Mouse (Mus musculus): Measurements from ENCODE around the gene Phactr3. TPM values are rescaled to one million over a fixed set of nuclear protein-coding genes. Genes with fewer than 3 reads are reported as not detected.
A peak's percentile ranks its signal among the peaks of the same experiment; 100 is the strongest.

The Phactr3 gene
- polyA plus RNA-seq, 1 experiment, result not detected

DNA sequence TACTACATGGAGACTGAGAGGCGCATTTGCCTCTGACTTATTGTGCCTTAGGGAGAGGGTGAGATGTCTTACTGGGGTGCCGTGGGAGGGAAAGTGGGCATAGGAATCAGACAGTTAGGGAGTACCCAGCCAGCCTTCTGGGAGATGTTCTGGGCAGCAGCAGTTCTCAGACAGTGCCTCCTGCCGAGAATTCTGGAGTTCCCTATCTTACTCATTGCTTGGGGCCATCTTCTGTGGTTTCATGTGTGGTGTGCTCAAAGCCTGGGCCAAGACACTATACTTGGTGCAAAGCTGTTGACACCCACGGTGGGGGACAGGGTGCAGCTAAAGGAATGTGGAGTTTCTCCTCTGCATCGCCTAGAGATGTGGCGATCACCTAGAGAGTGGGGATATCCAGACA is 185.9 kb downstream of the Phactr3 start:
- peaks cover 38% of the 10 kb centered on the region for H3K4me1 ChIP-seq (ENCODE audit: control insufficient read depth, insufficient read depth, low read length)
- WGBS, result 48% methylated on average over 6 of the region's 6 CpGs
- TF ChIP-seq POLR2A (IDR thresholded peaks at IDR 0.05; ENCODE audit: insufficient read depth, low read depth, low read length) (no peak), CTCF (IDR thresholded peaks at IDR 0.05; ENCODE audit: insufficient read depth, low read depth, low read length) (no peak)
- H3K27ac ChIP-seq (ENCODE audit: insufficient read depth, low read depth, low read length), result peak overlapping the region; percentile 69; the same call in 1 of the 2 replicates
- H3K4me3 ChIP-seq (ENCODE audit: insufficient read depth, low read depth, low read length), result no peak overlapping the region

DNA sequence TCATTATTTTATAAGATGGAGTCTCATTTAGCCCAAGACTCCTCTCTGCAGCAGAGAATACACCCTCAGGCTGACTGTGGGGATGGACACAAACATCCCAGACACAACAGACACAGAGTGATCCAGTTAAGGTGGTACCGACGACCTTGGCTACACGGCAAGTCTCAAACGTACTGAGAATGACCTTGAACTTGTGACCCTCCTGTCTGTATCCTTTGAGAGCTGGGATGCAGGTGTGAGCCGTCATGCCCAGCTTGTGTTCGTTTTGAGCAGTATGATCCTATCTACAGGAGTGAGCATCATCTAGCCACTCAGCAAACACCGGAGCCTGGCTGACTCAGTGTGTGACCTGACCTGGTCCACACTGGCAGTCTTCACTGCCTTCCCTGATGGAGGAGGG is 194.8 kb downstream of the Phactr3 start:
- no peak overlapping the region for H3K27ac ChIP-seq (ENCODE audit: insufficient read depth, low read depth, low read length)
- TF ChIP-seq CTCF (IDR thresholded peaks at IDR 0.05; ENCODE audit: insufficient read depth, low read depth, low read length) (no peak), POLR2A (IDR thresholded peaks at IDR 0.05; ENCODE audit: insufficient read depth, low read depth, low read length) (no peak)
- WGBS, result 81% methylated on average over 7 of the region's 7 CpGs
- H3K4me3 ChIP-seq (ENCODE audit: insufficient read depth, low read depth, low read length), result no peak overlapping the region
- H3K4me1 ChIP-seq (ENCODE audit: control insufficient read depth, insufficient read depth, low read length), result peaks cover 7% of the 10 kb centered on the region

DNA sequence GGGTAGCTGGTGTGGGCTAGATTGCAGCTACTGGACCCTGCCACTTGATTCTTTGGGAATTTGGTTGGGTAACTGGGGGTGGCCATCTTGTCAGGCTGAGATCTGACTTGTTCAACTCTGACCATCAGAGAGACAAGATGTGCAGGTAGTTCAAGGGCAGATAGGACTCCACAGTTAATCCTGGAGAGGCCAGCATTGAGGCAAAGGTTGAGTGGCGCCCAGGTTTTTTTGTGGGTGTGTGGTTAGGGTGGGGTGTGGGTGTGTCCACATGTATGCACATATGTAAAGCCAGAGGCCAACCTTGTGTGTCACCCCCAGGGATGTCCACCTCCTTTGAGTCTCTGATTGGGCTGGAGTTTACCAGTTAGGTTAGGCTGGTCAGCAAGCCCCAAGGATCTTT is 197.5 kb downstream of the Phactr3 start:
- no peak for TF ChIP-seq POLR2A (IDR thresholded peaks at IDR 0.05; ENCODE audit: insufficient read depth, low read depth, low read length)
- no peak for TF ChIP-seq CTCF (IDR thresholded peaks at IDR 0.05; ENCODE audit: insufficient read depth, low read depth, low read length)
- peaks cover 19% of the 10 kb centered on the region for H3K4me1 ChIP-seq (ENCODE audit: control insufficient read depth, insufficient read depth, low read length)
- no peak overlapping the region for H3K27ac ChIP-seq (ENCODE audit: insufficient read depth, low read depth, low read length)
- 96% methylated on average over 1 of the region's 1 CpGs for WGBS
- no peak overlapping the region for H3K4me3 ChIP-seq (ENCODE audit: insufficient read depth, low read depth, low read length)

DNA sequence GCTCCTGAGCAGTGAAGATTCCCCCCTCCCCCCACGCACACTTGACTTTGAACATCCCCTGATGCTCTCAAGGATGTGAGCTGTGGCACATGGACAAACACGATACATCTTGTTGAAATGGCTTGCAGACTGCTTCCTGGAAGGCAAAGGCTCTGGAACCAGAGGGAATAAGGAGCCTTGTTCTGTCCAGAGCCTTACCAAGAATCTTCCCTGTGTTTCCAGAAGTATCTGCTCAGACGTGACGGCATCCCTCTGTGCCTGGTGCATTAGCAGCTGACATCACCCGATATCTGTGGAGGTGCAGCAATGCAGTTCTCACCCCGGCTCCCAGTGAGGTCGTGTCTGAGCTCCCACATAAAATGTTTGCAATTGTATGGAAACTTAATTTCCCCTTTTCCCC is 201.0 kb downstream of the Phactr3 start:
- no peak for TF ChIP-seq CTCF (IDR thresholded peaks at IDR 0.05; ENCODE audit: insufficient read depth, low read depth, low read length)
- no peak for TF ChIP-seq POLR2A (IDR thresholded peaks at IDR 0.05; ENCODE audit: insufficient read depth, low read depth, low read length)
- Histone ChIP-seq H3K4me3 (ENCODE audit: insufficient read depth, low read depth, low read length) (no peak overlapping the region), H3K27ac (ENCODE audit: insufficient read depth, low read depth, low read length) (no peak overlapping the region), H3K4me1 (ENCODE audit: control insufficient read depth, insufficient read depth, low read length) (peaks cover 30% of the 10 kb centered on the region)
- 79% methylated on average over 7 of the region's 7 CpGs for WGBS

DNA sequence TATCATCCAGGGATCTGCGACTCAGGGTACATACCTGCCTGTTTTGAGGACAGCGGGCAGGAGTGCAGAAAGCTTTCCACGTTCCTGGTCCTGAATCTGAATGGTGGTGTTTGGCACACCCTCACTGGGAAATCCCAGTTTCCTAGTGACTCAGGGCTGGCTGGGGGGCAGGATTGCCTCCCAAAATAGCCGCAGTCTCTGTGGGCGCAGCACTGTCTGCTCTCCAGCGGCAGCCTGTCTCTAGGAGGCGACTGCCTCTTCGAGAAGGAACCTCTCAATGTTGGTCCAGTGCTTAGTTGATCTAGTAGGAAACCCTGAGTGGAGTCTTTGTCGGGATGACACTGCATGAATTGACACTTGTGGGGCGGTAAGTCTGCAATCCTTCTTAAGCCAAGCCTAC is 202.5 kb downstream of the Phactr3 start:
- Histone ChIP-seq H3K4me1 (ENCODE audit: control insufficient read depth, insufficient read depth, low read length) (peaks cover 33% of the 10 kb centered on the region), H3K27ac (ENCODE audit: insufficient read depth, low read depth, low read length) (no peak overlapping the region; the same call in 1 of the 2 replicates), H3K4me3 (ENCODE audit: insufficient read depth, low read depth, low read length) (no peak overlapping the region)
- no peak for TF ChIP-seq CTCF (IDR thresholded peaks at IDR 0.05; ENCODE audit: insufficient read depth, low read depth, low read length)
- no peak for TF ChIP-seq POLR2A (IDR thresholded peaks at IDR 0.05; ENCODE audit: insufficient read depth, low read depth, low read length)
- WGBS, result 38% methylated on average over 10 of the region's 10 CpGs

DNA sequence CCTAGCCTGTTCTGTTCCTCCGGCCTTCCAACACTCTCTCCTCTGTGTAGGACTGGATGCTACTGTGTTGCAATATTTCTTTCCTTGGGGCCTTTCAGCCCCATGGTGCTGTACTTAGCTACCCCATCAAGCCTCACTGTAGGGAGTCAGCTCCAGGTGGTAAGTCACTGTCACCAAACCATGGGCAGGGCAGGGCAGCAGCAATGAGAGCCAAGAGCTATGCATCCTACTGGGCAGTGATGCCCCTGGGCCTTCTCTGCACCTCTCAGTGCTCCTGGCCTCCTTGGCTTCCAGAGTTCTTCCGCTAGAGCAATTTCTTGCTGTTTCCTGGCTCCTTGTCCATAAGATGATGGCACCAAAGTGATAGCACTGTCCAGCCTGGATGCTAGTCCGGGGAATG is 205.6 kb downstream of the Phactr3 start:
- Histone ChIP-seq H3K27ac (ENCODE audit: insufficient read depth, low read depth, low read length) (no peak overlapping the region), H3K4me3 (ENCODE audit: insufficient read depth, low read depth, low read length) (no peak overlapping the region), H3K4me1 (ENCODE audit: control insufficient read depth, insufficient read depth, low read length) (peaks cover 44% of the 10 kb centered on the region)
- WGBS, result 91% methylated on average over 3 of the region's 3 CpGs
- TF ChIP-seq CTCF (IDR thresholded peaks at IDR 0.05; ENCODE audit: insufficient read depth, low read depth, low read length) (no peak), POLR2A (IDR thresholded peaks at IDR 0.05; ENCODE audit: insufficient read depth, low read depth, low read length) (no peak)

DNA sequence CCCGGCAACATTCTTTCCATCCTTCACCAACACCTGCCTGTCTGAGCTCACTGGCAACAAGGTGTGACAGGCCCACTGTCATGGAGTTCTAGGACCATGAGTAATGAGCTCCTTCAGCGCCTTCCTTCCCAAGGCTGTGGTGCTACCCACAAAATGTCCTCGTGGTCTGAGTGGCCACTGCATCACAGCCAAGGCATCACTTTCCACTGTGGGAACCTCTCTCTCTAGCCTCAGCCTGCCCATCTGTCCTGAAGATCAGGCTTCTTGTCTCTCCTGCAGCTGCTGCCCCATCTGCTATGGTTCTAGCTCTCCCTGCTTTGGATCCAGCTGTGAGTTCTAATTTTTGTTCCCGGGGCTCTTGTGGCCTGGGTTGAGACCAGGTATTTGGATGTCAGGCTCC is 206.0 kb downstream of the Phactr3 start:
- H3K4me1 ChIP-seq (ENCODE audit: control insufficient read depth, insufficient read depth, low read length), result peaks cover 40% of the 10 kb centered on the region
- no peak overlapping the region for H3K4me3 ChIP-seq (ENCODE audit: insufficient read depth, low read depth, low read length)
- no peak overlapping the region for H3K27ac ChIP-seq (ENCODE audit: insufficient read depth, low read depth, low read length)
- WGBS, result 75% methylated on average over 4 of the region's 4 CpGs
- no peak for TF ChIP-seq POLR2A (IDR thresholded peaks at IDR 0.05; ENCODE audit: insufficient read depth, low read depth, low read length)
- no peak for TF ChIP-seq CTCF (IDR thresholded peaks at IDR 0.05; ENCODE audit: insufficient read depth, low read depth, low read length)

DNA sequence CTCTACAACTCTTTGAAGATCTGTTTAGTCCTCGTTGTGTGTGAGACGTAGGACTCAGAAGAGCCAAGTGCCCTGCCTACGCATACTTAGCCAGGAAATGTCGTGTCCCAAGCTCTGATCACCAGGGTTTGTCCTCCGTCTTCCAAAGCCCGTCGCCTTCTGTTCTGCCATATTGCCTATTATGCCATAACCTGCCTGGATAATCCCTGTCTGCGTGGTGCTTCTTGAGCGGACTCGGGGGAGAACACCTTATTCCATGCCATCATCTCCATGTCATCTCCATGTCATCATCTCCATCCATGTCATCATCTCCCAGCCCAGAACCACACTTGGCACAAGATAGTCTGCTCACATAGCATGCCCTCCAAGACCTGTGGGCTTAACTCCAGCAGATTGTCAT is 207.3 kb downstream of the Phactr3 start:
- no peak overlapping the region for H3K4me3 ChIP-seq (ENCODE audit: insufficient read depth, low read depth, low read length)
- peaks cover 31% of the 10 kb centered on the region for H3K4me1 ChIP-seq (ENCODE audit: control insufficient read depth, insufficient read depth, low read length)
- 92% methylated on average over 10 of the region's 10 CpGs for WGBS
- no peak for TF ChIP-seq POLR2A (IDR thresholded peaks at IDR 0.05; ENCODE audit: insufficient read depth, low read depth, low read length)
- TF ChIP-seq CTCF (IDR thresholded peaks at IDR 0.05; ENCODE audit: insufficient read depth, low read depth, low read length), result no peak
- H3K27ac ChIP-seq (ENCODE audit: insufficient read depth, low read depth, low read length), result peak overlapping the region; percentile 67; the same call in 1 of the 2 replicates

DNA sequence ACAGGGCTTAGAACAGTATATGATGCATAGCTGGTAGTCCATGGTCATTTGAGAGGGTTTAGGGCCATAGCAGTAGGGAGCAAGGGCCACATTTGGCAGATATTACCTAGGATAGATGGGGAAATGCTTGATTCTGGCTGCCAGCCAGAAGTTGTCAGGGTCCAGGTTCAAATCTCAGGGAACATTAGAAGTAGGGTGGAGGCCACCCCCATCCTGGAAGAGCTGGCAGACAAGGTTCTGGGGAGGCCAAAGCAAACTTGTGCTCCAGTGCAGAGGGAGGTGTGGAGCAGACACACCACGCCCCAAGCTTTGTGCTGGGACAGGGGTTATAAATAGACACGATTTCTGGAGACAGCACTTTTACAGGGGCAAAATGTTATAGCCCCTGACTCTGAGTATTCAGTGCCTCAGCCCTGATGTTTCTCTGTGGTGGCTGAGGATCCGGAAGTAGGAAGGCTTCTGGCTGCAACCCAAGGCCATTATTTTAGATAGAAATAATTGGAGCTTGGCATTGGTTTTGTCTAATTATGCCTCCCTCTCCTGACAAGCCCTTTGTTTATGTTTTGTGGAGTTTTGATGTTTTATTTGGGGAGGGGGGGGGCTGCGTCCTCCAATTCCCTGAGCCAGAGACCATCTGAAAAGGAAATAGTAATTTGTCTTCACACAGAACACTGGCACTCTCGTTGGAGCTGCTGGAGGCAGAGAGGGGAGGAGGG is 208.1 kb downstream of the Phactr3 start:
- 5% methylated on average over 5 of the region's 5 CpGs for WGBS
- H3K4me1 ChIP-seq (ENCODE audit: control insufficient read depth, insufficient read depth, low read length), result peaks cover 26% of the 10 kb centered on the region

More for the DNA sequence above, 208.1 kb downstream of the Phactr3 start:
- no peak; the same call in 1 of the 2 replicates for TF ChIP-seq POLR2A (IDR thresholded peaks at IDR 0.05; ENCODE audit: insufficient read depth, low read depth, low read length)
- TF ChIP-seq CTCF (IDR thresholded peaks at IDR 0.05; ENCODE audit: insufficient read depth, low read depth, low read length), result no peak
- no peak overlapping the region for H3K4me3 ChIP-seq (ENCODE audit: insufficient read depth, low read depth, low read length)
- peak overlapping the region; percentile 67; the same call in 1 of the 2 replicates for H3K27ac ChIP-seq (ENCODE audit: insufficient read depth, low read depth, low read length)

Measured in olfactory bulb, adult 2 months (tissue).